Mouse (Mus musculus): ENCODE results near the gene Rerg.

Rerg gene

DNA sequence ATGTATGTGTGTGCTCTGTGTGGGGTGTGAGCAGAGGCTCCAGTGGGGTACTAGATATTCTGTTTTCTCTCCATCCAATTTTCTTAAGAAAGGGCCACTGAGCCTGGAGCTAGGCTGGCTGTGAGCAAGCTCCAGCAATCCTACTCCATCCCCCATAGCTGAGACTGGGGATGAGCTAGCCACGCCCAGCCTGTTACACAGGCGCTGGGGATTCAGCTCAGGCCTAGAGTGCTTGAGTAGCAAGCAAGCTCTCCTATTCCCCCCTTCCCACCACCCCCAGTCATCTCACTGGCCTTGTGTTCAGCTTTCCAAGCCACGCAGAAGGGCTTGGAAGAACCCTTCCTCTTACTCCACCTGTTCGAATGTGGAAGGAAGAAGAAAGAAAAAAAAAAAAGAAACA lies 7.2 kb downstream of the Rerg start:
- DNase-seq (ENCODE audit: low spot score in 2 of 2) = no peak

GRCm38 (mm10) chr6:137162481-137162880 lies 7.8 kb downstream of the Rerg start:
- DNase-seq (ENCODE audit: low spot score in 2 of 2) = no peak

- no peak for DNase-seq (ENCODE audit: low spot score in 2 of 2)
Observed at GRCm38 (mm10) chr6:137161491-137162088, 8.7 kb downstream of the Rerg start.

- DNase-seq (ENCODE audit: low spot score in 2 of 2) = no peak
Observed at GRCm38 (mm10) chr6:137159372-137159926, 10.8 kb downstream of the Rerg start.

DNA sequence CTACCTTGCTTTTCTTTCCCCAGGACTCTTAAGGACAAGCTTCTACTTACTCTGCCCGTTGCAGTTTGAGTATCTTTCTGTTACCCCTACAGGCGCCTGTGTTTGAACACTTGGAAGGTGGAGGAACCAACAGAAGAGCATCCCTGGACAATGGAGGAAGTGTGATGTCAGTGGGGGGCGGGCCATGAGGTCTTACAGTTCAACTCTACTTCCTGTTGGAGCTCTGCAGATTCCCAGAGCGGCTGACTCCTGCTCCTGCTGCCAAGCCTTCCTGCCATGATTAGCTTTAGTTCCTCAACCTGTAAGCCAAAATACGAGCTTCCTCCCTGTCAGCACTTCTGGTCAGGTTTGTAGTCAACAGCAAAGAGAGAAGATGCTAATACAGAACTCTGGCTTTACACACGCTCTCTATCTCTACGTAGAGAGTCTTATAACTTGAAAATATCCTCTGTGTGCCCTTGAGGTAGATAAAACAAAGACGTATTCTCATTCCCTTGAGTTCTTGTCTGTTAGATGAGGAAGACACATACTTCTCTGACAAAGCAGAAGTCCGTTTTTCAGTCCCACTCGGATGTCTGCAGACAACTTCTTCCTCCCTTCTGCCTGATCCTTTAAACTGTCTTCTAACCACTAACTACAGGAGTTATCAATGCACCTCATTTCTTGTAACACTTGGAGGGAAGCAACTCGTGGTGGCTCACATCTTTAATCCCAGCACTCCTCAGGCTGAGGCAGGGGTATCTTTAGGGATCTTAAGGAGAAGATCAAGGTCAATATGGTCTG lies 13.7 kb downstream of the Rerg start:
- DNase-seq (ENCODE audit: low spot score in 2 of 2) = no peak

DNA sequence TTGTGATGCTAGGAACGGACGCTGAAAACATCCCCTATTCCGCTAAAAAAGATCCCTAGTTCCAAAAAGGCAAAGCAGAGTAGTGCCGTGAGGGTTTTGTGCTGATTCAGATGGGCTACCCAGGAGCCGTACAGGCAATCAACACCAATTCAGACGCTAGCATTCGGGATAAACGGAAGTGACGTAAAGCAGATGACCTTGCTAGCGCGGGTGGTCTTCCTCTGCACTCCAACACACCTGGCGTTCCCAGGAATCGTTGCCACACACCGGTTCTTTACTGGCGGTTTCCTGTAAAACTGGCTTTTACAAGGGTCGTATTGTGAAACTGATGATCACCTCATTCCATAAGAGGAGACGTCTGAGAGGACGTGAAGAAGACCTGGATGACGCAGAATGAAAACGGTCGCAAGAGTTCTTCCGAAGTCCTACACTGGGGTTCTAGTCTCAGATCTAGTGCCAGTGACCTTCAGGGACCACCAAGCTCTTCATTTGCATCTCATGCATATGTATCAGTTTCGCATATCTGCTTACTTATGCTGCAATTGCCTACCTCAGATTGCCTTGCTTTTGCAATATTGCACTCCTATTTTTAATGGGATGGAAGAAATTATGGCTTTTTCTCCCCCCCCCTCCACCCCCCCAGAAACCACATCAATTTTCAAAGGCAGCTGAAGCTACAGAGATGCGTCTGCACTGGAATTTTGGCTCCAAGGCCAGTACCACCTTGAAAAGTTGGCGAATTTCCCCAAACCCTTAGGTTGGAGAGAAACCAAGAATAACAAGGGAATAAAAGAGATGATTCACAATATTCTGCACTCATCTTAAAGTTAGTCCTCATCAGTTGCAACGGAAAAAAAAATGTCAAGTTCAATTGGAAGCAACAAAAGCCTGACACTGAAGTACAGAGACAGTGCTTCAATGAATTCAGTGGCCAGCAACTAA lies 14.8 kb downstream of the Rerg start:
- no peak for DNase-seq (ENCODE audit: low spot score in 2 of 2)

- no peak for DNase-seq (ENCODE audit: low spot score in 2 of 2)
Observed at GRCm38 (mm10) chr6:137153021-137153420, 17.3 kb downstream of the Rerg start.

DNA sequence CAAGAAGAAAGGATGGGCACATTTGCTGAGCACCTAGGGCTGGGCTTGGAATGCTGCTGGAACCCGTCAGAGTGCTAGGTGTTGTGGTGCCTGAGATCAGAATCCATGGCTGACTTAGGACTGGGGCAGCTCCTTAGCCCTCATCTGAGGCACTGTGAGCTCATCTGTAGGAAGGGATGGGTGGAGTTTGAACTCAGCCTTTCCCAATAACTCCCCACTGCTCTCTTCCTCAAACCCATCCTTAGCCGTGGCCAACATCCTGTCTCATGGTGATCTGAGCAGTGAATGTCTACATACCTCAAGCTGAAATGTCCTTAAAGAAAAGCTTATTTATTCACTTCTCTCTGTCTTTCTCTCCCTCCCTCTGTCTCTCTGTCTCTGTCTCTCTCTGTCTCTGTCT lies 19.3 kb downstream of the Rerg start:
- DNase-seq (ENCODE audit: low spot score in 2 of 2) = no peak

DNA sequence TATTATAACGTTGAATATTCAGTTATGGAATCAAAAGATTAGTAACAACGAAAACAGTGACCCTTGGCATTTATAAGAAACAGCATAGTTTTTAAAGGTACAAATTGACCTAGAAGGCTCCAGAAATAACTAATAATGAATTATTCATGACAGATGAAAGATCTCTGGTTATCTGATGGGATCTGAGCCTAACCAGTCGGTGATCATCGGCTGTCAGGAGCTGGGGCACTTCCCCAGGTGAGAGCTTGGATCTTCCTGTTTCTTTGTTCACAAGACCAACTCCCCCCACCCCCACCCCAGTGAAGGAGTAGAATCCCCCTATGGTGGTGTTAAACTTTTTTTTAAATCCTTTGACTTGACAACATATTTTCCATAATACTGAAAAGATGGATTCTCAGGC lies 20.5 kb downstream of the Rerg start:
- no peak for DNase-seq (ENCODE audit: low spot score in 2 of 2)

GRCm38 (mm10) chr6:137146910-137147309 lies 23.4 kb downstream of the Rerg start:
- DNase-seq (ENCODE audit: low spot score in 2 of 2) = no peak

DNA sequence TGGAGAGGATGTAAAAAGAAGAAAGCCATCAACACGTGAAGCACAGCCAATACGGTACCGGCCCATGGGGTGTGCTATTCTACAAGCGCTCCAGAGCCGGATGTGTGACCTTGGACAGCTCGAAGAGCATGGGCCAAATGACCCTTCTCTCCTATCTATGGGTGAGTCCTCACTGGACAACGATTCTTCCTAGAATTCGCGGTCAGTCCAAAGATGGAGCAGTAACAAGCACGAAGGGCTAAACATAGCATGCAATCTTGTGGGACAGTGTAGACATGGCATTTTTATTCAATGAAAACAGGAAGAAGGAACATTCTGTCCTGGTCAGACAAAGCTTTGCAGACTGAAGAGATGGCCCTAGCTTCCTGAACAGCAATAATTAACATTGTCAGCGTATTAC lies 24.7 kb downstream of the Rerg start:
- DNase-seq (ENCODE audit: low spot score in 2 of 2) = no peak

- no peak for DNase-seq (ENCODE audit: low spot score in 2 of 2)
Observed at GRCm38 (mm10) chr6:137144958-137145535, 25.2 kb downstream of the Rerg start.

DNA sequence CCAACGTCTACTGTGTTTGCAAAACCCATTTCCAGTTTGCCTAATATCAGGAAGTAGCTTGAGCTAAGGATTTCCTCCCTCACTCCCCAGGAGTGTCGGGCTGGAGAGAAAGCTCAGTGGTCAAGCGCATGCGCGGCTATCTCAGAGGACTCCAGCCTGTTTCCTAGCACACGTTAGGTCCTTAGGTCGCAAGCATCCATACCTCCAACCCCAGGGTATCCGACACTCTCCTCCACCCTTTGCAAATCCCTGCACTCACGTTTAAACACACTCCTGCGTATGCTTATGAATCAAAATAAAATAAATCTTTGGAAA lies 25.8 kb downstream of the Rerg start:
- DNase-seq (ENCODE audit: low spot score in 2 of 2) = no peak

DNA sequence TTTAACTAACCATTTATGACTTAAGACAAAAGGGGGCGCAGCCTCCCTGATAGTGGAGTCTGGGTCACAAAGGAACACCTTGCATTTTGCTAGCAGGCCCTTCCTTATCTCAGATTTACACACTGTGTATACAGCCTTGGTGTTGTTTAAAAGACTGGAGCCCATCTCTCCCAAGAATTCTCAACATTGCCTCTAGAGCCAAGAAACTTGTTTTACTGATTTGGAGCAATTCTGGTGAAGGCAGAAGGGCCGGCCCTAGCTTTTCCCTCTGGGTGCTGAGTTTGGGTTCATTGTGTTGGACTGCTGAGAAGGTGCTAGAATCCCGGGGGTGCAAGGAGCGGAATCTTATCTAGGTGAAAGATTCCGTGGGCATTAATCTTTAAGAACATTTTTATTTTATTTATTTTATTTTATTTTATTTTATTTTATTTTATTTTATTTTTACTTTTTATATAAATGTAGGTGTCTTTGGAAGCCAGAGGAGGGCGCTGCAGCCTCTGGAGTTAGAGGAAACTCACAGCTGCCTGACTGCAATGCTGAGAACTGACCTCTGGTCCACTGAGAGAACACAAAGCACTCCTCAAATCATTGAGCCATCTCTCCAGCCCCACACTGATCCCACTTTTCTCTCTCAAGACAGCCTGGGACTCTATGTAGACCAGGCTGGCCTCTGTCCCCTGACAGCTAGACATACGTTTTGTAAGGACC lies 26.3 kb downstream of the Rerg start:
- DNase-seq (ENCODE audit: low spot score in 2 of 2) = no peak

DNA sequence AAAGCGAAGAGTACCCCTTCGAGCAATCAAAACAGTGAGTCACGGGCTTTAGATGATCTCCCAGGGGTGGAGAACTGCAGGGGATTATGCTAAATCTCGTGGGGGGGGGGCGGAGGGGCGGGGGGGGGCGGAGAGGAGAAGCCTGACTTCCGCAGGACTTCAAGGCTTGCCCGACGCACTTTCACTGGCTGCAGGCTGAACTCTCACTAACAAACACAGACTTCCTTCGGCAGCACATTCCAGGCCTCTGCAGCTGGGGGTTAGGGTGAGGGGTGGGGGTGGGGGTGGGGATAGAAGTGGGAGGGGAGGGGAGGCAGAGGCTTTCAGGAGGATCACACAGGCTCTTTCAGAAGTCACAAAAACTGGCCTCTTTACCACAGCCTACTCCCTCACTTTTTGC lies 27.5 kb downstream of the Rerg start:
- DNase-seq (ENCODE audit: low spot score in 2 of 2) = no peak

GRCm38 (mm10) chr6:137141247-137141820 lies 29.0 kb downstream of the Rerg start:
- no peak for DNase-seq (ENCODE audit: low spot score in 2 of 2)

GRCm38 (mm10) chr6:137138822-137139221 lies 31.5 kb downstream of the Rerg start:
- DNase-seq (ENCODE audit: low spot score in 2 of 2) = no peak

DNA sequence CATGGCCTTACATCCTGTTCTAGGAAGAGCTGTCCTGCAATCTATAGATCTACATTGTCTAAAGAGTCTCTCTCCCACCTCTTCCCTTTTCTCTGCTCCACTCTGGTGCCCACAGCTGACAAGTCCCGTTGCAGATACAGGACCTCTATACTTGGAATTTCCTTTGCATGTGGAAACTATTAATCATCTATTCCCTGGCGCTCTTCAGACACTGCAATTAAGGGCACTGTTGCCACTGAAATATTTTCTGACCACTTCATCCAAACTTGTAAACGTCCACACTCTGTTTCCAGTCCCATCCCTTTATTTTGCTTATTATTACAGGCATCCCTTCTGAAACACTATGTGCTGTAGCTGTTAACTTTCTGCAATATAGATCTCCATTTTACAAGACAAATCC lies 31.9 kb downstream of the Rerg start:
- DNase-seq (ENCODE audit: low spot score in 2 of 2) = no peak

DNA sequence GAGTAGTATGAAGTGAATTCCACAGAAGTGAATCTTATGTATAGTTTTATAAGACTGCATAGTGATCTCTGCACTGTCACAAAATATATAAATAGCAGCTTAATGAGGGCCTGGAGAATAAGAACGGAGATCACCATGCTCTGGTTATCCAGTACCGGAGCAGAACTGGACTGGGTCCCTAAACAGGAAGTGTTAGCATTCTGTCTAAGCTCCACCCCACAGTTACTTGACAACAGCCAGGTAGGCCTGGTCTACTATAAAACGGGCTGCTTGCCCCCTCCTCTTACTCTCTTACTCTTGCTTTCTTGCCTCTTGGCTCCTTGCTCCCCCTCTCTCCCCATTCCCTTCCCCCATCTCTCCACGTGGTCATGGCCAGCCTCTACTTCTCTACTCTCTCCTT lies 33.9 kb downstream of the Rerg start:
- no peak for DNase-seq (ENCODE audit: low spot score in 2 of 2)

- no peak for DNase-seq (ENCODE audit: low spot score in 2 of 2)
Observed at GRCm38 (mm10) chr6:137135506-137136391, 34.5 kb downstream of the Rerg start.
